Mouse (Mus musculus): Measurements from ENCODE around the gene Emc7.

Emc7 gene

DNA sequence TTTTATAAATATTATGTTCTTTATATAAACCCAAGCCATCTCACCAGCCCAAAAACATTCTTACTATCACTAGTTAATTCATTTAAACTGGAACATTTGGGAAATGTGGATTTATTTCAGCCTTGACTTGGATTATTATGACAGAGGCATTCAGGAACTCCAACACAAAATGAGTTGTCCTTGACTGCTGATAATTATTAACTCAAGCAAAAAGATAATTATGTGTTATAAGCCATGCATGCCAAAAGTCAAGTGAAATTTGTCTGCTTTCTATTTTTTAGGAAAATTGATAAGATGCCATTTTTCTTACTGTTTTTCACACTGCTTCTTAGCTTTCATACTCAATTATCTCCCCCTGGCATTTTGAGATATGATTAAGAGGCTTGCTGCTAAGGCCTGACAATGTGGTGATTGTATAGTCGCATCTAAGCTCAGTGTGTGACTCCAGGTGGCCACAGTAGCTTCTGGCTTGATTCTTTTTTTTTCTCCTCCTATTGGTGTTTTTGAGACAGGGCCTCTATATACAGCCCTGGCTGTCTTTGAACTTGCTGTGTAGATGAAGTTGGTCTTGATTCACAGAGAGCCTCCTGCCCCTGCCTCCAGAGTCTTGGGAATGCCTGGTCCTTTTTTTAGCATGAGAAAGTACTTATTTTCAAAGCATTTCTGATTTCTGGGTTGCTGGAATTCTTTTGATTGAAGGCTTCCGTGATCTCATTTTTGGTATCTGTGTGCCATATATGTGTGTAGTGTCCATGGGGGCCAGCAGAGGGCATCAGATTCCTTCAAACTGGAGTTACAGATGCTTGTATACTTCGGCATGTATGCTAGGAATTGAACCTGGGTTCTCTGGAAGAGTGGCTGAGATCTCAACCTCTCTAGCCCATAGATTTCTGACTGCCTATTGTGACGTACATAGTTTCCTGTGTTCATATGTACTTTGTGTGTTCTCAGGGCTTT lies 66.0 kb downstream of the Emc7 start:
- Histone ChIP-seq H3K36me3 (ENCODE audit: control insufficient read depth, insufficient read depth, low read length, poor library complexity, severe bottlenecking) (no peaks in the 10 kb centered on the region), H3K27me3 (ENCODE audit: control insufficient read depth, insufficient read depth, low read length, poor library complexity, severe bottlenecking) (no peaks in the 10 kb centered on the region)
- no peak for DNase-seq (ENCODE audit: low read depth, low spot score)

Data from splenic B cell, adult 2 months (primary cell).